Mouse (Mus musculus) hindbrain, embryonic 15.5 days (tissue): ENCODE measurements at regions not wholly inside any gene's neighbourhood (a gene's known extent, or its start where the extent isn't known, plus 50 kb on each side); places are given as distances from the start of the nearest gene placed in this dataset.
A peak's percentile ranks its signal among the peaks of the same experiment; 100 is the strongest.

Experiments
- ATAC-seq: fragments of 200-750 bp; cut with Nextera tagmentation; 2 replicates; pipeline ENCODE4 v1.8.0; 2017; ENCODE audit warnings: low read depth, moderate number of reproducible peaks, moderate TSS enrichment; ENCODE audit not compliant: low FRiP score
- H3K27ac ChIP-seq: fragments of 300-500 bp; sonication (generic); replicated peaks from 2 replicates; pipeline ENCODE4 v1.5.1; 2015; ENCODE audit warnings: mild to moderate bottlenecking, inconsistent platforms
- H3K27me3 ChIP-seq: fragments of 300-500 bp; sonication (generic); 2 replicates; pipeline ENCODE4 v1.6.1; 2015; ENCODE audit warnings: control low read depth, inconsistent platforms
- H3K36me3 ChIP-seq: fragments of 300-500 bp; sonication (generic); 2 replicates; pipeline ENCODE4 v1.6.1; 2015; ENCODE audit warnings: control low read depth, inconsistent platforms
- H3K4me1 ChIP-seq: fragments of 300-500 bp; sonication (generic); replicated peaks from 2 replicates; pipeline ENCODE4 v1.6.1; 2015; ENCODE audit warnings: control low read depth, inconsistent platforms
- H3K4me2 ChIP-seq: fragments of 300-500 bp; sonication (generic); 2 replicates; pipeline ENCODE4 v1.6.1; 2015; ENCODE audit warnings: moderate library complexity, mild to moderate bottlenecking, inconsistent platforms
- H3K4me3 ChIP-seq: fragments of 300-500 bp; sonication (generic); 2 replicates; pipeline ENCODE4 v1.5.1; 2015; ENCODE audit warnings: mild to moderate bottlenecking, inconsistent platforms
- H3K9ac ChIP-seq: fragments of 300-500 bp; sonication (generic); 2 replicates; pipeline ENCODE4 v1.6.1; 2015; ENCODE audit warnings: inconsistent platforms
- H3K9me3 ChIP-seq: fragments of 300-500 bp; sonication (generic); 2 replicates; pipeline ENCODE4 v1.6.1; 2016; ENCODE audit warnings: control low read depth, inconsistent platforms
- WGBS: fragments of 180-500 bp; shearing (Covaris S2); methylation state at CpG from one replicate; pipeline ENCODE4 v1.1.7; 2015; 5-methylcytosine and 5-hydroxymethylcytosine counted together

- Histone ChIP-seq H3K36me3 (no peaks in the 10 kb centered on the region), H3K27me3 (no peaks in the 10 kb centered on the region), H3K9me3 (no peaks in the 10 kb centered on the region), H3K4me2 (no peak overlapping the region), H3K4me1 (no peaks in the 10 kb centered on the region), H3K27ac (no peak overlapping the region), H3K4me3 (no peak overlapping the region), H3K9ac (no peak overlapping the region)
- ATAC-seq, result no peak
- 85% methylated on average over 3 of the region's 3 CpGs for WGBS
Measured at GRCm38 (mm10) chr16:21351289-21351688, 71.6 kb upstream of the Vps8 start.

GRCm38 (mm10) chr16:21353111-21353510 lies 69.8 kb upstream of the Vps8 start:
- Histone ChIP-seq H3K27me3 (no peaks in the 10 kb centered on the region), H3K36me3 (no peaks in the 10 kb centered on the region), H3K4me1 (no peaks in the 10 kb centered on the region), H3K9ac (no peak overlapping the region), H3K27ac (no peak overlapping the region), H3K9me3 (no peaks in the 10 kb centered on the region), H3K4me2 (no peak overlapping the region), H3K4me3 (no peak overlapping the region)
- WGBS, result 51% methylated on average over 5 of the region's 5 CpGs
- ATAC-seq, result no peak

GRCm38 (mm10) chr16:21353545-21353944 lies 69.4 kb upstream of the Vps8 start:
- H3K4me1 ChIP-seq, result no peaks in the 10 kb centered on the region
- H3K9ac ChIP-seq, result no peak overlapping the region
- no peaks in the 10 kb centered on the region for H3K36me3 ChIP-seq
- 24% methylated on average over 6 of the region's 6 CpGs for WGBS
- no peak for ATAC-seq
- no peak overlapping the region for H3K4me2 ChIP-seq
- H3K4me3 ChIP-seq, result no peak overlapping the region
- no peaks in the 10 kb centered on the region for H3K9me3 ChIP-seq
- no peaks in the 10 kb centered on the region for H3K27me3 ChIP-seq
- no peak overlapping the region for H3K27ac ChIP-seq

GRCm38 (mm10) chr16:21355638-21356037 lies 67.3 kb upstream of the Vps8 start:
- 87% methylated on average over 1 of the region's 1 CpGs for WGBS
- Histone ChIP-seq H3K9me3 (no peaks in the 10 kb centered on the region), H3K4me3 (no peak overlapping the region), H3K4me2 (no peak overlapping the region), H3K4me1 (no peaks in the 10 kb centered on the region), H3K27me3 (no peaks in the 10 kb centered on the region), H3K36me3 (no peaks in the 10 kb centered on the region), H3K27ac (no peak overlapping the region), H3K9ac (no peak overlapping the region)
- ATAC-seq, result no peak

- WGBS, result 71% methylated on average over 5 of the region's 5 CpGs
- H3K4me2 ChIP-seq, result no peak overlapping the region
- no peak for ATAC-seq
- no peak overlapping the region for H3K4me3 ChIP-seq
- H3K9me3 ChIP-seq, result no peaks in the 10 kb centered on the region
- H3K9ac ChIP-seq, result no peak overlapping the region
- H3K27me3 ChIP-seq, result no peaks in the 10 kb centered on the region
- no peaks in the 10 kb centered on the region for H3K4me1 ChIP-seq
- H3K36me3 ChIP-seq, result no peaks in the 10 kb centered on the region
- no peak overlapping the region for H3K27ac ChIP-seq
Measured at GRCm38 (mm10) chr16:21357433-21357832, 65.5 kb upstream of the Vps8 start.

- H3K27ac ChIP-seq, result no peak overlapping the region
- H3K4me1 ChIP-seq, result peaks cover 9% of the 10 kb centered on the region; the same call in 1 of the 2 replicates
- WGBS, result 59% methylated on average over 12 of the region's 12 CpGs
- no peak overlapping the region for H3K4me3 ChIP-seq
- no peaks in the 10 kb centered on the region for H3K36me3 ChIP-seq
- no peak for ATAC-seq
- H3K9ac ChIP-seq, result no peak overlapping the region
- no peak overlapping the region for H3K4me2 ChIP-seq
- no peaks in the 10 kb centered on the region for H3K27me3 ChIP-seq
- no peaks in the 10 kb centered on the region for H3K9me3 ChIP-seq
Measured at GRCm38 (mm10) chr16:21358313-21358920, 64.5 kb upstream of the Vps8 start.

GRCm38 (mm10) chr16:21359459-21359858 lies 63.5 kb upstream of the Vps8 start:
- no peak overlapping the region for H3K9ac ChIP-seq
- H3K36me3 ChIP-seq, result no peaks in the 10 kb centered on the region
- H3K4me1 ChIP-seq, result peaks cover 9% of the 10 kb centered on the region; the same call in 1 of the 2 replicates
- H3K4me2 ChIP-seq, result no peak overlapping the region
- no peaks in the 10 kb centered on the region for H3K9me3 ChIP-seq
- no peaks in the 10 kb centered on the region for H3K27me3 ChIP-seq
- no peak overlapping the region for H3K4me3 ChIP-seq
- no peak for ATAC-seq
- H3K27ac ChIP-seq, result no peak overlapping the region
- 69% methylated on average over 4 of the region's 4 CpGs for WGBS

GRCm38 (mm10) chr16:21361406-21361805 lies 61.5 kb upstream of the Vps8 start:
- WGBS, result 40% methylated on average over 2 of the region's 2 CpGs
- no peak for ATAC-seq
- Histone ChIP-seq H3K4me3 (no peak overlapping the region), H3K27ac (no peak overlapping the region), H3K27me3 (no peaks in the 10 kb centered on the region), H3K4me1 (peaks cover 9% of the 10 kb centered on the region; the same call in 1 of the 2 replicates), H3K36me3 (no peaks in the 10 kb centered on the region), H3K4me2 (no peak overlapping the region), H3K9ac (no peak overlapping the region), H3K9me3 (no peaks in the 10 kb centered on the region)

- Histone ChIP-seq H3K9me3 (no peaks in the 10 kb centered on the region), H3K27ac (0 out of 2 replicates have a peak overlapping the region, but pooled peaks have one; percentile 32), H3K4me1 (peaks cover 9% of the 10 kb centered on the region; the same call in 1 of the 2 replicates), H3K27me3 (no peaks in the 10 kb centered on the region), H3K4me2 (no peak overlapping the region), H3K9ac (no peak overlapping the region), H3K36me3 (no peaks in the 10 kb centered on the region), H3K4me3 (no peak overlapping the region)
- WGBS, result 47% methylated on average over 12 of the region's 12 CpGs
- peak; percentile 53; the same call in 1 of the 2 replicates for ATAC-seq
Measured at GRCm38 (mm10) chr16:21362663-21363367, 60.1 kb upstream of the Vps8 start.

GRCm38 (mm10) chr16:21364885-21365284 lies 58.0 kb upstream of the Vps8 start:
- Histone ChIP-seq H3K27ac (no peak overlapping the region), H3K4me3 (no peak overlapping the region), H3K27me3 (no peaks in the 10 kb centered on the region), H3K9me3 (no peaks in the 10 kb centered on the region), H3K9ac (no peak overlapping the region), H3K4me1 (peaks cover 9% of the 10 kb centered on the region; the same call in 1 of the 2 replicates), H3K4me2 (no peak overlapping the region), H3K36me3 (no peaks in the 10 kb centered on the region)
- no peak for ATAC-seq
- WGBS, result 37% methylated on average over 8 of the region's 8 CpGs

- Histone ChIP-seq H3K36me3 (no peaks in the 10 kb centered on the region), H3K9me3 (no peaks in the 10 kb centered on the region)
Measured at GRCm38 (mm10) chr16:21367449-21367848, 55.5 kb upstream of the Vps8 start.

GRCm38 (mm10) chr16:21368821-21369220 lies 54.1 kb upstream of the Vps8 start:
- H3K9ac ChIP-seq, result no peak overlapping the region
- H3K27ac ChIP-seq, result no peak overlapping the region
- no peak overlapping the region for H3K4me3 ChIP-seq
- H3K36me3 ChIP-seq, result no peaks in the 10 kb centered on the region
- H3K4me2 ChIP-seq, result no peak overlapping the region
- H3K9me3 ChIP-seq, result no peaks in the 10 kb centered on the region
- no peak for ATAC-seq
- H3K4me1 ChIP-seq, result peaks cover 8% of the 10 kb centered on the region
- H3K27me3 ChIP-seq, result no peaks in the 10 kb centered on the region
- 95% methylated on average over 1 of the region's 1 CpGs for WGBS

More at GRCm38 (mm10) chr16:21367449-21367848, 55.5 kb upstream of the Vps8 start:
- H3K9ac ChIP-seq, result no peak overlapping the region
- H3K4me2 ChIP-seq, result no peak overlapping the region
- H3K27ac ChIP-seq, result no peak overlapping the region
- H3K4me1 ChIP-seq, result peaks cover 9% of the 10 kb centered on the region; the same call in 1 of the 2 replicates
- WGBS, result 36% methylated on average over 8 of the region's 8 CpGs
- H3K4me3 ChIP-seq, result no peak overlapping the region
- no peaks in the 10 kb centered on the region for H3K27me3 ChIP-seq
- ATAC-seq, result no peak
